Mouse (Mus musculus) kidney, adult 2 months (tissue): ENCODE measurements around the gene Ppie. TPM values are rescaled to one million over a fixed set of nuclear protein-coding genes. Genes with fewer than 3 reads are reported as not detected.
"Not testable (repeated sequence)": the region's sequence is repeated elsewhere in the genome, so short reads cannot be mapped to it uniquely, and the experiment has no call there.

Source experiments
- DNase-seq: peaks from one replicate; pipeline ENCODE4 v3.0.0; 2021
- H3K27ac ChIP-seq: fragments of 200-500 bp; 2 replicates; pipeline ENCODE4 v1.5.1; 2012; ENCODE audit warnings: low read depth, low read length, control low read depth, inconsistent platforms; ENCODE audit not compliant: insufficient read depth
- H3K27me3 ChIP-seq: fragments of 200-500 bp; replicated peaks from 2 replicates; pipeline ENCODE4 v1.6.1; 2012; ENCODE audit warnings: mild to moderate bottlenecking, moderate library complexity, low read length, inconsistent platforms; ENCODE audit not compliant: control insufficient read depth, insufficient read depth
- H3K36me3 ChIP-seq: fragments of 200-500 bp; 2 replicates; pipeline ENCODE4 v1.6.1; 2012; ENCODE audit warnings: mild to moderate bottlenecking, moderate library complexity, low read length, inconsistent platforms; ENCODE audit not compliant: control insufficient read depth, insufficient read depth
- H3K4me1 ChIP-seq: fragments of 200-500 bp; 2 replicates; pipeline ENCODE4 v1.6.1; 2011; ENCODE audit warnings: low read length; ENCODE audit not compliant: control insufficient read depth, insufficient read depth
- H3K4me3 ChIP-seq: fragments of 200-500 bp; 2 replicates; pipeline ENCODE4 v1.5.1; 2011; ENCODE audit warnings: mild to moderate bottlenecking, low read depth, low read length, control low read depth; ENCODE audit not compliant: insufficient read depth
- CTCF ChIP-seq: fragments of 200-500 bp; conservative IDR thresholded peaks from 2 replicates; pipeline ENCODE4 v1.5.1; 2011; ENCODE audit warnings: low read depth, mild to moderate bottlenecking, control low read depth, low read length, moderate library complexity, mixed read lengths; ENCODE audit not compliant: insufficient read depth, insufficient read length
- POLR2A ChIP-seq: fragments of 200-500 bp; IDR thresholded peaks from one replicate; pipeline ENCODE4 v1.6.1; 2011; ENCODE audit warnings: low read depth, low read length, control low read depth
- WGBS: fragments of 180-500 bp; shearing (Covaris S2); methylation state at CpG from one replicate; pipeline ENCODE4 v1.1.7; 2018; 5-methylcytosine and 5-hydroxymethylcytosine counted together
- polyA plus RNA-seq: library from polyadenylated mRNA; depleted of rRNA; stranded (reverse); fragments of >200 nt; gene quantifications from 2 replicates; pipeline ENCODE4 v1.2.3, GENCODE M21; 2012

Gene Ppie
- polyA plus RNA-seq, 1 experiment = 17.3 TPM

DNA sequence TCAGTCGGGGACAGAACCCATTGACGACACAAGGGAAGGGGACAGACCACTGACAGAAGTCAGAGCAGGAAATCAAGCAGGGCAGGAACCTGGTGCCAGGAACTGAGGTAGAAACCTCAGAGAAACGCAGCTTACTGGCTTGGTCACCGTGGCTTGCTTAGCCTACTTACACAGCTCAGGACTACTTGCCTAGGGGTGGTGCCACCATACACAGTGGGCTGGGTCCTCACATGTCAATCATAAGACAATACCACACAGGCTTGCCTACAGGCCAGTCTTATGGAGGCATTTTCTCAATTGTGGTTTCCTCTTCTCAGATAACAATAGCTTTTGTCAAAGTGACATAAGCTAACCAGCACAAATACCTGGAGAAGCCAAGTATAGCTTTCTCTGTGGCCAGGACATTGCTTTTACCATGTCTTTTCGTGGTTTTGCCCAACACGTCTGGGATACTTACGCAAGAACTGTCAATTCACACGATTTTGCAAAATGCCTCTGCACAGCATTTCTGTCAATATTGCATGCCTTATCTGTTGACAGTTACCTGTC, 27.5 kb downstream of the Ppie start:
- no peak for TF ChIP-seq CTCF
- TF ChIP-seq POLR2A = no peak
- Histone ChIP-seq H3K27me3 (no peaks in the 10 kb centered on the region), H3K27ac (no peak overlapping the region), H3K4me1 (no peaks in the 10 kb centered on the region), H3K4me3 (no peak overlapping the region), H3K36me3 (no peaks in the 10 kb centered on the region)
- no peak for DNase-seq
- 74% methylated on average over 8 of the region's 8 CpGs for WGBS

- not testable (repeated sequence) for DNase-seq, H3K4me3 ChIP-seq, H3K27ac ChIP-seq, H3K36me3 ChIP-seq, H3K27me3 ChIP-seq, H3K4me1 ChIP-seq
- 69% methylated on average over 10 of the region's 10 CpGs for WGBS
Observed at GRCm38 (mm10) chr4:123111275-123111983, 28.3 kb downstream of the Ppie start.

- no peak for DNase-seq
- Histone ChIP-seq H3K36me3 (no peaks in the 10 kb centered on the region), H3K27ac (no peak overlapping the region), H3K27me3 (no peaks in the 10 kb centered on the region), H3K4me3 (no peak overlapping the region), H3K4me1 (no peaks in the 10 kb centered on the region)
- 89% methylated on average over 4 of the region's 4 CpGs for WGBS
- no peak for TF ChIP-seq CTCF
- no peak for TF ChIP-seq POLR2A
Observed at GRCm38 (mm10) chr4:123110751-123111150, 29.0 kb downstream of the Ppie start.

GRCm38 (mm10) chr4:123108056-123108455, 31.7 kb downstream of the Ppie start:
- peaks cover 4% of the 10 kb centered on the region; the same call in 1 of the 2 replicates for H3K27me3 ChIP-seq
- TF ChIP-seq POLR2A (no peak), CTCF (no peak)
- no peak overlapping the region for H3K4me3 ChIP-seq
- no peak overlapping the region for H3K27ac ChIP-seq
- no peaks in the 10 kb centered on the region for H3K4me1 ChIP-seq
- 92% methylated on average over 5 of the region's 5 CpGs for WGBS
- DNase-seq = no peak
- no peaks in the 10 kb centered on the region for H3K36me3 ChIP-seq

GRCm38 (mm10) chr4:123106864-123107263, 32.9 kb downstream of the Ppie start:
- no peak overlapping the region for H3K4me3 ChIP-seq
- no peak for TF ChIP-seq CTCF
- no peak for TF ChIP-seq POLR2A
- H3K36me3 ChIP-seq = no peaks in the 10 kb centered on the region
- peaks cover 4% of the 10 kb centered on the region; the same call in 1 of the 2 replicates for H3K27me3 ChIP-seq
- no peak overlapping the region for H3K27ac ChIP-seq
- H3K4me1 ChIP-seq = no peaks in the 10 kb centered on the region
- DNase-seq = no peak
- 95% methylated on average over 2 of the region's 2 CpGs for WGBS

DNA sequence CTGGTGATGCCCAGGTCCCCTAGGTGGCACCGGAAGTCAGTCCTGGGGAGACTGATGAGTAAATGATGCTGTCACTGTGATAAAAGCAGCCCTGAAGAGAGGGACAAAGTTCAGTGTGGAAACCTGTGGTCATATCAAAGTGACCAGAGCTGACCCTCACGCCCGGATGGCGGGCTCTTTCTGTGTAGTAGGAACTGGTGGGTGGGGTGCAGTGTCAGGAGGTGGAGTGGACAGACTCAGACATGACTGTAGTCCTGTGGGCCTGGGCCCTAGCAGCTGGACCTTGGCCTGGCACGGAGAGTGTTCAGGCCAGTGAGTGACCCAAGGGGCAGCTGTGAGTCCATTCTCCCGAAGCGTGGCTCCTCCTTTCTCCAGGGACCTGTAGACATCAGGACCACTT, 33.8 kb downstream of the Ppie start:
- 79% methylated on average over 7 of the region's 7 CpGs for WGBS
- H3K27me3 ChIP-seq, H3K36me3 ChIP-seq, H3K27ac ChIP-seq, H3K4me3 ChIP-seq, H3K4me1 ChIP-seq: not testable (repeated sequence)
- DNase-seq = peak; percentile 18

DNA sequence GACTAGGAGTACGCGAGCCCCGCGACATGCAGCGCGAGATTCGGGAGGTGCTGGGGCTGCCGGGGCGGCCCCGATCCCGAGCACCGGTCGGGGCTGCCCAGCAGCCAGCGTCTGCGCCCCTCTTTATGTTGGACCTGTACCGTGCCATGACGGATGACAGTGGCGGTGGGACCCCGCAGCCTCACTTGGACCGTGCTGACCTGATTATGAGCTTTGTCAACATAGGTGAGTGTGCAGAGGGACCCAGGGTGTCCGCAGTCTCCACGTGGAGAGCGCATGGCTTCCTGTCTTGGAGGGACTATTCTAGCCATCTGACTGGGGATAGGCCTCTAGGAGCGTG, 34.3 kb downstream of the Ppie start:
- Histone ChIP-seq H3K36me3 (no peaks in the 10 kb centered on the region), H3K27me3 (peaks cover 4% of the 10 kb centered on the region; the same call in 1 of the 2 replicates), H3K4me3 (no peak overlapping the region), H3K27ac (no peak overlapping the region), H3K4me1 (no peaks in the 10 kb centered on the region)
- no peak for DNase-seq
- TF ChIP-seq CTCF (no peak), POLR2A (no peak)
- 28% methylated on average over 24 of the region's 24 CpGs for WGBS
